In genomic region chr16:77885060-77885679, GRCm38 (mm10) we compare ENCODE assay signal across 10 mouse cellular contexts.
DNase-seq lines count a peak whose midpoint lies in the region; ATAC-seq and TF ChIP-seq lines count a peak whose summit lies in the region.
"Had no signal": no experiment of that assay in that cellular context is flagged by ENCODE, and none has a peak within 500 bp of the region (broad histone marks: within the 10 kb centered on the region; RNA-seq: fewer than 3 reads in every experiment).

No protein-coding gene starts in this region.

- no peak for ATAC-seq in embryonic facial prominence, embryonic 11.5 days (replicated peaks; ENCODE audit: insufficient number of reproducible peaks, low FRiP score, low TSS enrichment, low read depth)
- peak; percentile 56; the same call in 1 of the 2 replicates for ATAC-seq in hindbrain, embryonic 12.5 days (ENCODE audit: low FRiP score)
- ATAC-seq in midbrain, embryonic 16.5 days = peak; percentile 91
- ATAC-seq in stomach, postnatal 0 days (ENCODE audit: low FRiP score, low TSS enrichment) = no peak

- no peak overlapping the region for H3K27ac ChIP-seq in gastrocnemius, adult 2 months
- no peak overlapping the region for H3K27ac ChIP-seq in embryonic facial prominence, embryonic 11.5 days (replicated peaks; ENCODE audit: low read depth, low read length)
- H3K27ac ChIP-seq in hindbrain, embryonic 12.5 days = peak overlapping the region; percentile 45
- H3K27ac ChIP-seq in midbrain, embryonic 16.5 days (ENCODE audit: low read length) = peak overlapping the region; percentile 67
- H3K27ac ChIP-seq in stomach, postnatal 0 days (replicated peaks) = no peak overlapping the region
- H3K27ac ChIP-seq: liver, embryonic 14.5 days had no signal

- no peak for TF ChIP-seq EP300 in stomach, postnatal 0 days (optimal IDR thresholded peaks at IDR 0.05)

- TF ChIP-seq CTCF in gastrocnemius, adult 2 months (IDR thresholded peaks at IDR 0.05) = no peak
- TF ChIP-seq CTCF in stomach, postnatal 0 days (IDR thresholded peaks at IDR 0.05; ENCODE audit: low read depth) = no peak

- H3K4me2 ChIP-seq in embryonic facial prominence, embryonic 11.5 days (ENCODE audit: low read depth, low read length) = no peak overlapping the region
- H3K4me2 ChIP-seq in hindbrain, embryonic 12.5 days (replicated peaks) = 0 out of 2 replicates have a peak overlapping the region, but pooled peaks have one; percentile 12
- H3K4me2 ChIP-seq in midbrain, embryonic 16.5 days (ENCODE audit: low read length) = peak overlapping the region; percentile 46
- H3K4me2 ChIP-seq in stomach, postnatal 0 days (replicated peaks; ENCODE audit: low read depth) = no peak overlapping the region

- no peak for DNase-seq in gastrocnemius, adult 2 months
- DNase-seq in gastrocnemius, adult 8-10 months (ENCODE audit: low spot score in 2 of 2) = no peak
- peak; percentile 59 for DNase-seq in embryonic facial prominence, embryonic 11.5 days (ENCODE audit: low spot score)
- DNase-seq in urinary bladder, postnatal 10 days (ENCODE audit: low spot score) = no peak
- no peak for DNase-seq in adrenal gland, postnatal 10 days
- DNase-seq in stomach, postnatal 0 days (ENCODE audit: low spot score) = no peak
- DNase-seq: adrenal gland, postnatal 25 days had no signal

- H3K4me1 ChIP-seq in embryonic facial prominence, embryonic 11.5 days (ENCODE audit: control insufficient read depth, insufficient read depth, low read length) = no peaks in the 10 kb centered on the region
- peaks cover 6% of the 10 kb centered on the region for H3K4me1 ChIP-seq in hindbrain, embryonic 12.5 days
- peaks cover 10% of the 10 kb centered on the region for H3K4me1 ChIP-seq in midbrain, embryonic 16.5 days (ENCODE audit: control insufficient read depth, insufficient read depth, low read length)
- no peaks in the 10 kb centered on the region for H3K4me1 ChIP-seq in stomach, postnatal 0 days (replicated peaks; ENCODE audit: control insufficient read depth, insufficient read depth)

- no peak overlapping the region for H3K9ac ChIP-seq in embryonic facial prominence, embryonic 11.5 days (replicated peaks; ENCODE audit: low read length)
- no peak overlapping the region for H3K9ac ChIP-seq in hindbrain, embryonic 12.5 days
- 0 out of 2 replicates have a peak overlapping the region, but pooled peaks have one; percentile 11 for H3K9ac ChIP-seq in midbrain, embryonic 16.5 days (ENCODE audit: low read depth, low read length)
- H3K9ac ChIP-seq in stomach, postnatal 0 days (ENCODE audit: low read length) = no peak overlapping the region
- H3K9ac ChIP-seq: liver, embryonic 14.5 days had no signal

- H3K9me3 ChIP-seq in embryonic facial prominence, embryonic 11.5 days (replicated peaks; ENCODE audit: control insufficient read depth, low read length) = no peaks in the 10 kb centered on the region
- H3K9me3 ChIP-seq in hindbrain, embryonic 12.5 days (replicated peaks) = no peaks in the 10 kb centered on the region
- H3K9me3 ChIP-seq in midbrain, embryonic 16.5 days (replicated peaks; ENCODE audit: control insufficient read depth, low read length, poor library complexity, severe bottlenecking) = no peaks in the 10 kb centered on the region
- H3K9me3 ChIP-seq in stomach, postnatal 0 days (ENCODE audit: control insufficient read depth, low read length) = no peaks in the 10 kb centered on the region

- H3K27me3 ChIP-seq in embryonic facial prominence, embryonic 11.5 days (ENCODE audit: control insufficient read depth, insufficient read depth, low read length) = no peaks in the 10 kb centered on the region
- H3K27me3 ChIP-seq in hindbrain, embryonic 12.5 days = no peaks in the 10 kb centered on the region
- no peaks in the 10 kb centered on the region for H3K27me3 ChIP-seq in midbrain, embryonic 16.5 days (ENCODE audit: control insufficient read depth, insufficient read depth, low read depth, low read length)
- H3K27me3 ChIP-seq in stomach, postnatal 0 days (ENCODE audit: control insufficient read depth, insufficient read depth, low read length) = no peaks in the 10 kb centered on the region

- H3K4me3 ChIP-seq in gastrocnemius, adult 2 months = peak overlapping the region; percentile 11; the same call in 1 of the 2 replicates
- H3K4me3 ChIP-seq in embryonic facial prominence, embryonic 11.5 days (ENCODE audit: low read depth, low read length) = no peak overlapping the region
- no peak overlapping the region for H3K4me3 ChIP-seq in hindbrain, embryonic 12.5 days
- peak overlapping the region; percentile 11; the same call in 1 of the 2 replicates for H3K4me3 ChIP-seq in midbrain, embryonic 16.5 days (ENCODE audit: low read depth, low read length)
- no peak overlapping the region for H3K4me3 ChIP-seq in stomach, postnatal 0 days (ENCODE audit: low read depth, low read length)

- no peaks in the 10 kb centered on the region for H3K36me3 ChIP-seq in embryonic facial prominence, embryonic 11.5 days (replicated peaks; ENCODE audit: control insufficient read depth, insufficient read depth, low read depth, low read length)
- H3K36me3 ChIP-seq in hindbrain, embryonic 12.5 days = no peaks in the 10 kb centered on the region
- H3K36me3 ChIP-seq in midbrain, embryonic 16.5 days (ENCODE audit: control insufficient read depth, insufficient read depth, low read length) = no peaks in the 10 kb centered on the region
- H3K36me3 ChIP-seq in stomach, postnatal 0 days (ENCODE audit: control insufficient read depth, insufficient read depth, low read length) = no peaks in the 10 kb centered on the region

- WGBS in embryonic facial prominence, embryonic 11.5 days = 45% methylated on average over 15 of the region's 15 CpGs
- WGBS in hindbrain, embryonic 12.5 days = 58% methylated on average over 15 of the region's 15 CpGs
- WGBS in midbrain, embryonic 16.5 days = 20% methylated on average over 15 of the region's 15 CpGs
- WGBS in stomach, postnatal 0 days = 80% methylated on average over 15 of the region's 15 CpGs

- intact Hi-C loops in gastrocnemius, adult 2 months (cut with DNase I) = no loop called here

Comparison
In these comparisons a context has a peak if more than half of its experiments do, and no peak if none do; other contexts are left out.
1. H3K27ac ChIP-seq: peak in hindbrain, embryonic 12.5 days (single experiment) and midbrain, embryonic 16.5 days (single experiment); none in gastrocnemius, adult 2 months (single experiment), embryonic facial prominence, embryonic 11.5 days (single experiment) and stomach, postnatal 0 days (single experiment).
2. H3K4me3 ChIP-seq: peak in gastrocnemius, adult 2 months (single experiment) and midbrain, embryonic 16.5 days (single experiment); none in embryonic facial prominence, embryonic 11.5 days (single experiment), hindbrain, embryonic 12.5 days (single experiment) and stomach, postnatal 0 days (single experiment).
3. ATAC-seq: peak in hindbrain, embryonic 12.5 days (single experiment) and midbrain, embryonic 16.5 days (single experiment); none in embryonic facial prominence, embryonic 11.5 days (single experiment) and stomach, postnatal 0 days (single experiment).
4. H3K4me2 ChIP-seq: peak in hindbrain, embryonic 12.5 days (single experiment) and midbrain, embryonic 16.5 days (single experiment); none in embryonic facial prominence, embryonic 11.5 days (single experiment) and stomach, postnatal 0 days (single experiment).